18 mouse cellular contexts compared by ENCODE assay signal in genomic region chr14:111100257-111100656, GRCm38 (mm10).
DNase-seq lines count a peak whose midpoint lies in the region; ATAC-seq and TF ChIP-seq lines count a peak whose summit lies in the region.
"Had no signal": no experiment of that assay in that cellular context is flagged by ENCODE, and none has a peak within 500 bp of the region (broad histone marks: within the 10 kb centered on the region; RNA-seq: fewer than 3 reads in every experiment).

No protein-coding gene starts in this region.

- H3K27me3 ChIP-seq in hindbrain, postnatal 0 days (ENCODE audit: insufficient read depth, low read length), result no peaks in the 10 kb centered on the region
- H3K27me3 ChIP-seq: embryonic facial prominence, embryonic 12.5 days; forebrain, embryonic 13.5 days; forebrain, embryonic 15.5 days had no signal

- H3K36me3 ChIP-seq in hindbrain, postnatal 0 days (ENCODE audit: insufficient read depth, low read length), result no peaks in the 10 kb centered on the region
- H3K36me3 ChIP-seq: embryonic facial prominence, embryonic 10.5 days; embryonic facial prominence, embryonic 12.5 days; forebrain, embryonic 15.5 days had no signal

- no peaks in the 10 kb centered on the region for H3K9me3 ChIP-seq in hindbrain, postnatal 0 days (ENCODE audit: low read length)
- H3K9me3 ChIP-seq: embryonic facial prominence, embryonic 10.5 days; embryonic facial prominence, embryonic 12.5 days; forebrain, embryonic 13.5 days; forebrain, embryonic 15.5 days had no signal

- no peak for ATAC-seq in hindbrain, postnatal 0 days
- ATAC-seq: forebrain, embryonic 13.5 days; forebrain, embryonic 15.5 days had no signal

- peak; percentile 1 to 31 for DNase-seq in frontal cortex, adult 2 months (ENCODE audit: extremely low spot score in 1 of 2, low spot score in 1 of 2)
- DNase-seq in frontal cortex, postnatal 10 days (ENCODE audit: low spot score in 2 of 2), result no peak
- DNase-seq in right cerebral cortex, adult 18-20 months, result peak; percentile 11
- DNase-seq in right cerebral cortex, postnatal 4 days, result no peak
- peak; percentile 49 for DNase-seq in telencephalon, adult 2 months (ENCODE audit: low read depth, low spot score)
- DNase-seq in hindbrain, postnatal 0 days (ENCODE audit: low spot score), result no peak
- DNase-seq: adrenal gland, adult 2 months; adrenal gland, postnatal 10 days; adrenal gland, postnatal 25 days; cerebellum, adult 11-12 months; cerebellum, adult 2 months; cerebellum, adult 9-10 months; cerebellum, postnatal 10 days; cerebellum, postnatal 25 days had no signal

- 93% methylated on average over 1 of the region's 1 CpGs for WGBS in hindbrain, postnatal 0 days

- H3K4me3 ChIP-seq in hindbrain, postnatal 0 days (ENCODE audit: low read length), result no peak overlapping the region
- H3K4me3 ChIP-seq: embryonic facial prominence, embryonic 10.5 days; embryonic facial prominence, embryonic 12.5 days; forebrain, embryonic 13.5 days; forebrain, embryonic 15.5 days had no signal

- no peak overlapping the region for H3K4me2 ChIP-seq in hindbrain, postnatal 0 days (ENCODE audit: low read depth, low read length)
- H3K4me2 ChIP-seq: embryonic facial prominence, embryonic 12.5 days; forebrain, embryonic 13.5 days; forebrain, embryonic 15.5 days had no signal

- H3K4me1 ChIP-seq in hindbrain, postnatal 0 days (ENCODE audit: insufficient read depth, low read length), result no peaks in the 10 kb centered on the region
- H3K4me1 ChIP-seq: embryonic facial prominence, embryonic 10.5 days; embryonic facial prominence, embryonic 12.5 days; forebrain, embryonic 13.5 days; forebrain, embryonic 15.5 days had no signal

- H3K27ac ChIP-seq in hindbrain, postnatal 0 days, result no peak overlapping the region
- H3K27ac ChIP-seq: embryonic facial prominence, embryonic 10.5 days; embryonic facial prominence, embryonic 12.5 days; forebrain, embryonic 13.5 days; forebrain, embryonic 15.5 days had no signal

- TF ChIP-seq CTCF in hindbrain, postnatal 0 days (IDR thresholded peaks at IDR 0.05; ENCODE audit: low read depth), result no peak

- no peak overlapping the region for H3K9ac ChIP-seq in hindbrain, postnatal 0 days (replicated peaks; ENCODE audit: low read length)
- H3K9ac ChIP-seq: embryonic facial prominence, embryonic 12.5 days; forebrain, embryonic 13.5 days; forebrain, embryonic 15.5 days had no signal

Comparison
In these comparisons a context has a peak if more than half of its experiments do, and no peak if none do; other contexts are left out.
1. DNase-seq: peak in frontal cortex, adult 2 months (2 of 2), right cerebral cortex, adult 18-20 months (single experiment) and telencephalon, adult 2 months (single experiment); none in frontal cortex, postnatal 10 days (0 of 2), right cerebral cortex, postnatal 4 days (single experiment) and hindbrain, postnatal 0 days (single experiment).